Mouse (Mus musculus): ENCODE measurements around the gene Akap5. TPM values are rescaled to one million over a fixed set of nuclear protein-coding genes. Genes with fewer than 3 reads are reported as not detected.

Gene Akap5
- polyA plus RNA-seq, 1 experiment: 51.4 TPM

DNA sequence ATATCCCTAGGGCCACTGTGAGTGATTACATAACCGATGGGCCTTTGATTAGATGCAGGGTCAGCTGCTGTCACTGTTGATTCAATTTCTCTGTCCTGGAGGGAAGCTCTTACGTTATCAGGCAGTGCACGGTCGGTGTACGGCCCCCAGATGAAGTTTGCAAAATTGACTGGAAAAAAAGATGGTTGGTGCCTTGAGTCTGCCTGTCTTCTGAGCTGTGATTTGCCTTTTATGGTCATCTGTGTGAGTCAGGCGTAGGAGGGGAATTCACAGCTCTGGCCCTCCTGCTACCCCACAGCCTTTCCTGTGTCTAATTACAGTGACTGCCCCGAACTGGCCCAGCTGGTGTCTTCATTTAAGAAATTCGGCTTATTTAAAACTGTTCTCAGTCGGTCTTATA lies 16.7 kb upstream of the Akap5 start:
- H3K4me3 ChIP-seq (ENCODE audit: insufficient read depth, low read length): no peak overlapping the region
- H3K4me1 ChIP-seq (ENCODE audit: control insufficient read depth, insufficient read depth, low read length): peaks cover 6% of the 10 kb centered on the region
- TF ChIP-seq POLR2A (IDR thresholded peaks at IDR 0.05; ENCODE audit: extremely low read depth, insufficient read depth, low read length) (no peak), CTCF (IDR thresholded peaks at IDR 0.05; ENCODE audit: extremely low read depth, insufficient read depth, low read length) (no peak)
- H3K27ac ChIP-seq (ENCODE audit: insufficient read depth, low read length): 0 out of 2 replicates have a peak overlapping the region, but pooled peaks have one; percentile 9

DNA sequence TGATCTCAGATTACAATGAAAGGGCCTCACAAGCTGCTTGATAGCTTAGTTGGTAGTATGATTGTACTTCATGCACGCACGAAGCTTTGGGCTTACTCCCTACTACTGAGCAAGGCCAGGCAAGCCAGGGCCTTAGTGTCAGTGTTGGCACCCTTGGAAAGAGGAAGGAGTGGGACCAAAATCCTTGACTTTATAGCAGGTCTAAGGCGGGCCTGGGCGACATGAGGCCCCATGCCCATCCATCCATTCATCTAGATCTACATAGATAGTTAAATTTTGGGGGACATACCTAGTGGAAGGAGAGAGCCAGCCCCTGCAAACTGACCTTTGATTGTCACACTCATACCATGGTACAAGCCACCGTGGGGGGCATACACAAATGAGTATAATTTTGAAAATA lies 16.3 kb upstream of the Akap5 start:
- Histone ChIP-seq H3K4me3 (ENCODE audit: insufficient read depth, low read length) (no peak overlapping the region), H3K4me1 (ENCODE audit: control insufficient read depth, insufficient read depth, low read length) (peaks cover 6% of the 10 kb centered on the region), H3K27ac (ENCODE audit: insufficient read depth, low read length) (0 out of 2 replicates have a peak overlapping the region, but pooled peaks have one; percentile 14)
- TF ChIP-seq POLR2A (IDR thresholded peaks at IDR 0.05; ENCODE audit: extremely low read depth, insufficient read depth, low read length) (no peak), CTCF (IDR thresholded peaks at IDR 0.05; ENCODE audit: extremely low read depth, insufficient read depth, low read length) (no peak)

DNA sequence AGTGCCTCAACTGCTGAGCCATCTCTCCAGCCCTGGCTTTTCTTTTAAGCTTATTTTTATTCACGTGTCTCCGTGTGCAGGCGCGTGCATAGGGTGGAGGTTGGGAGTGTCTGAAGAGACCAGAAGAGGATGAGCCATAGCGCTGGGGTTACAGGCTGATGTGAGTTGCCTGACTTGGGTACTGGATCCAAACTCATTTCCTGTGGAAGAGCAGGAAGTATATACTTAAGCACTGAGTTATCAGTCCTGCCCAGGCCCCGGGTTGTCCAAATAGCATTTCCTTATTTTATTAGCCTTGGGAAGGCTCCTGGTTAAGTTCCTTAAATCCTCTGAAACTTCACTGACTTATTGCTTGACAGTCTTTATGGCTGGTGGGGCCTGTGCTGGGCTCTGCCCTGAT lies 14.7 kb upstream of the Akap5 start:
- Histone ChIP-seq H3K27ac (ENCODE audit: insufficient read depth, low read length) (no peak overlapping the region), H3K4me1 (ENCODE audit: control insufficient read depth, insufficient read depth, low read length) (peaks cover 6% of the 10 kb centered on the region), H3K4me3 (ENCODE audit: insufficient read depth, low read length) (no peak overlapping the region)
- no peak for TF ChIP-seq POLR2A (IDR thresholded peaks at IDR 0.05; ENCODE audit: extremely low read depth, insufficient read depth, low read length)
- TF ChIP-seq CTCF (IDR thresholded peaks at IDR 0.05; ENCODE audit: extremely low read depth, insufficient read depth, low read length): no peak

DNA sequence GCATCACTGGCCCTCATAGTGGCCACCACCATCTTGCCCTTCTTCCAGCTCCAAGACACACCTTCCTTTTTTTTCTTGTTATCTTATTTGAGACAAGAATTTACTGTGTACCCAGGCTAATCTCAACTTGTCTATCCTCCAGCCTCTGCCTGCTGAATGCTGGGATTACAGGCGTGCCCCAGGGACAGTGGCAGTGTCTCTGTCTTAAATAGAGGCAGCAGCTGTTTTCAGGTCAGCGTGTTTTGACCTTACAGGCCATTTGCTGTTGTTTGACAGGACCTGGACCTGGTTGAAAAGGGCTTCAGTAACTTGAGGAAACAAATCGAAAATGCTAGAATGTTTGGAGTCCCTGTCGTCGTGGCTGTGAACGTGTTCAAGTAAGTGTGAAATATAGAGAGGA lies 14.1 kb upstream of the Akap5 start:
- peaks cover 6% of the 10 kb centered on the region for H3K4me1 ChIP-seq (ENCODE audit: control insufficient read depth, insufficient read depth, low read length)
- TF ChIP-seq POLR2A (IDR thresholded peaks at IDR 0.05; ENCODE audit: extremely low read depth, insufficient read depth, low read length) (no peak), CTCF (IDR thresholded peaks at IDR 0.05; ENCODE audit: extremely low read depth, insufficient read depth, low read length) (no peak)
- no peak overlapping the region for H3K27ac ChIP-seq (ENCODE audit: insufficient read depth, low read length)
- no peak overlapping the region for H3K4me3 ChIP-seq (ENCODE audit: insufficient read depth, low read length)

DNA sequence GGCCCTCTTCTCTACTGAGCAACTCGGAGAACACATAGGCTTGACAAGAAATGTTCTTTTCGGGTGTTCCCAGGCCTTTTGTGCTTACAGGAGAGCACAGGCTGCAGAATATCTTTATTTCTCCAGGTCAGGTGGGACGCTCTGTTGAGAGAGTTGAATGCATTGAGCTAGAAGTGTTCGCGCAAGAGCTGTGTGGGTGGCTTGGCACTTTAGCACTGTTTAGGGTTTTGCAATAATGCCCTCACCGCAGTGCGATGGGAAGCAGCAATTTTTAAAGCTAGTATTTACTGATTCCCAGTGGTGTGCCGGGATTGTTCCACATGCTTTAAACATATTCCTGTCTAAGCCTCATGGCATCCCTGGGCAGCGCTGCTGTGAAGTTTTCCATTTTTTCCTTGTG lies 13.5 kb upstream of the Akap5 start:
- Histone ChIP-seq H3K4me1 (ENCODE audit: control insufficient read depth, insufficient read depth, low read length) (peaks cover 6% of the 10 kb centered on the region), H3K4me3 (ENCODE audit: insufficient read depth, low read length) (no peak overlapping the region), H3K27ac (ENCODE audit: insufficient read depth, low read length) (no peak overlapping the region)
- TF ChIP-seq CTCF (IDR thresholded peaks at IDR 0.05; ENCODE audit: extremely low read depth, insufficient read depth, low read length) (no peak), POLR2A (IDR thresholded peaks at IDR 0.05; ENCODE audit: extremely low read depth, insufficient read depth, low read length) (no peak)

DNA sequence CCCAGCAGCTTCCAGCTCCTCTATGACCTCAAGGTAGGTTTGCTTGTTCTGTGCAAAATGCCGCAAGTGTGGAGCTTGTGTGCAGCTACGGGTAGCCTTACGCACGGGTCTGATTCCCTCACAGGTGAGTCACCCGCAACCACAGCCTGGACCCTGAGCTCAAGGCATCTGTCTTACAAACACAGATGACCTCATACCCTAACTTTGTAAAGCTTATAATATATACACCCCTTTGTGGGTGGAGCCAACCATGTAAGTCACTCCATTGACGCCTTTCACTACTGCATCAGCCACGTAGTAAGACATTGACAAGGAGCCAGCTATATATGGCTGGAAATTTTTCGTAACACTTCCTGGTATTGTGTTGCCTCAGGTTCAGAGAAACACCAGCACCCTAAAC lies 12.7 kb upstream of the Akap5 start:
- H3K4me1 ChIP-seq (ENCODE audit: control insufficient read depth, insufficient read depth, low read length): peaks cover 4% of the 10 kb centered on the region
- H3K27ac ChIP-seq (ENCODE audit: insufficient read depth, low read length): no peak overlapping the region
- TF ChIP-seq POLR2A (IDR thresholded peaks at IDR 0.05; ENCODE audit: extremely low read depth, insufficient read depth, low read length): no peak
- no peak for TF ChIP-seq CTCF (IDR thresholded peaks at IDR 0.05; ENCODE audit: extremely low read depth, insufficient read depth, low read length)
- no peak overlapping the region for H3K4me3 ChIP-seq (ENCODE audit: insufficient read depth, low read length)

DNA sequence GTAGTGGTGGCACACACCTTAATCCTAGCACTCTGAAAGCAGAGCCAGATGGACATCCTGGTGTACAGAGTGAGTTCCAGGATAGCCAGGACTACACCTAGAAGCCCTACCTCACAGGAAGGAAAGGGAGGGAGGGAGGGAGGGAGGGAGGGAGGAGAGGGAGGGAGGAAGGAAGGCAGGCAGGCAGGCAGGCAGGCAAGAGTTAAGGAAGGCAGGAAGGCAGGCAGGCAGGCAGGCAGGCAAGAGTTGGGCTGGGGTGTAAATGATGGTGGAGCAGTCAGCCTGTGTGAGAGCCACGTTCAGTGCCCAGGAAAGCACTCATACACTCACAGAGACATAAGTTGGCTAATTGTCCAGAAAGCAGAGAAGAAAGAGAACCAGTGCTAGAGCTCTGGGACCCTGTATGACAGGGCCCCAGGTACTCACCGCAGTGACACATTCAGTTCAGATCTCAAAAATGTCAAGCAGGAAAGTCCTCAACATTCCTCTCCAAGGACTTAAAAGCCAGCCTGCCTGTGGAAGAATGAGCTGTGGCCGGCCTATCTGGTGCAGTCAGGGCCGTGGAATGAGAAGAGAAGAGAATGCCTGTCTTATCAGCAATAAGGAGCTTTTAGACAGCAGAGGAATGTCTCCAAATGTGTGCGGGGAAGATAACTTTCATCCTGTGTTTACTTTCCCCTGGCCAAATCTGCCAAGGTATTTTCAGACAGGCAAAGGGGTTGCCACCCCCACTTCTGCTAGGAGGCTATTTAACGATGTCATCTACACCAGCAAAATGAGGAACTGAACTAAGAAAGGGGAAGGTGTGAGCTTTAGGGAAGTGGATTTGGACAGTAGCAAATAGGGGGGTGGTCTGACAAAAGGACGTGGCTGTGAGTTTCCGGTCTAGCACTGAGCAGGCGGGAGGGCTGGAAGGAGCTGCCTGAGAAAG lies 6.1 kb upstream of the Akap5 start:
- H3K4me1 ChIP-seq (ENCODE audit: control insufficient read depth, insufficient read depth, low read length): no peaks in the 10 kb centered on the region
- no peak overlapping the region for H3K4me3 ChIP-seq (ENCODE audit: insufficient read depth, low read length)
- TF ChIP-seq POLR2A (IDR thresholded peaks at IDR 0.05; ENCODE audit: extremely low read depth, insufficient read depth, low read length): no peak
- no peak for TF ChIP-seq CTCF (IDR thresholded peaks at IDR 0.05; ENCODE audit: extremely low read depth, insufficient read depth, low read length)
- H3K27ac ChIP-seq (ENCODE audit: insufficient read depth, low read length): no peak overlapping the region

DNA sequence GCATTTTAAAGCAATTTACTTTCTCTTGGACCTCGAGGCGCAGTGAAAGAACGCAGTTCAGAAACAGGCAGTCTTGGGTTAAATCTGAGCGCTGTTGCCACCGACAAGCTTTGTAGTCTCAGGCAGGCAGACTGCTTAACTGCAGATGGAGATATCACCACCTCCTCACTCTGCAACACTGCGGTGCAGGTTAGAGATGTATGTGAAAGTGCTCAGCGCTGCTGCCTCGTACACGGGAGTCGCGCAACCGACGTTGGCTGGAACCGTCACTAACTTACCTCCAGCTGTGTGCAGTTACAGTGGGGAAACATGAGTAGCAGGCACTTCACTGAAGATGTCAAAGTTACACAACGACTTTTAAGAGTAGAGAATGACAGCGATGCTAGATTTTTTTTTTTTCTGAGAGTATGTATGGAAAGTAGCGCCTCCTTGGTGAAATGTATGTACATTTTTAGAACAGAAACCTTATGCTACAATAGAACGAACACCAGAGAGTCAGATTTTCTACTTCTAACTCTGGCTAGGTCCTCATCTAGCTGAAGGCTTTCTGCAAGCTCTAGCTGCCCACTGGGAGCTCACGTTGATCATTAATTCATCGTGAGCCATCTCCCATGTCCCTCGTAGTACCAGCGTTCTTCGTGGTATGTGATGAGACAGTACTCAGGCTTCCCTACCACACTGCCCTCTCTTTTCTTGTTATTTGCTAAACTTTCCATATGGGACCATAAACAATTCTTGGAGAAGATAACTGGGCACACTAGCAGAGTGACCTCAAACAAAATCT lies 1.9 kb downstream of the Akap5 start:
- peak overlapping the region; percentile 52; the same call in 1 of the 2 replicates for H3K27ac ChIP-seq (ENCODE audit: insufficient read depth, low read length)
- TF ChIP-seq CTCF (IDR thresholded peaks at IDR 0.05; ENCODE audit: extremely low read depth, insufficient read depth, low read length) (no peak), POLR2A (IDR thresholded peaks at IDR 0.05; ENCODE audit: extremely low read depth, insufficient read depth, low read length) (peak; percentile 41)
- peaks cover 2% of the 10 kb centered on the region; the same call in 1 of the 2 replicates for H3K4me1 ChIP-seq (ENCODE audit: control insufficient read depth, insufficient read depth, low read length)
- peak overlapping the region; percentile 57 for H3K4me3 ChIP-seq (ENCODE audit: insufficient read depth, low read length)

DNA sequence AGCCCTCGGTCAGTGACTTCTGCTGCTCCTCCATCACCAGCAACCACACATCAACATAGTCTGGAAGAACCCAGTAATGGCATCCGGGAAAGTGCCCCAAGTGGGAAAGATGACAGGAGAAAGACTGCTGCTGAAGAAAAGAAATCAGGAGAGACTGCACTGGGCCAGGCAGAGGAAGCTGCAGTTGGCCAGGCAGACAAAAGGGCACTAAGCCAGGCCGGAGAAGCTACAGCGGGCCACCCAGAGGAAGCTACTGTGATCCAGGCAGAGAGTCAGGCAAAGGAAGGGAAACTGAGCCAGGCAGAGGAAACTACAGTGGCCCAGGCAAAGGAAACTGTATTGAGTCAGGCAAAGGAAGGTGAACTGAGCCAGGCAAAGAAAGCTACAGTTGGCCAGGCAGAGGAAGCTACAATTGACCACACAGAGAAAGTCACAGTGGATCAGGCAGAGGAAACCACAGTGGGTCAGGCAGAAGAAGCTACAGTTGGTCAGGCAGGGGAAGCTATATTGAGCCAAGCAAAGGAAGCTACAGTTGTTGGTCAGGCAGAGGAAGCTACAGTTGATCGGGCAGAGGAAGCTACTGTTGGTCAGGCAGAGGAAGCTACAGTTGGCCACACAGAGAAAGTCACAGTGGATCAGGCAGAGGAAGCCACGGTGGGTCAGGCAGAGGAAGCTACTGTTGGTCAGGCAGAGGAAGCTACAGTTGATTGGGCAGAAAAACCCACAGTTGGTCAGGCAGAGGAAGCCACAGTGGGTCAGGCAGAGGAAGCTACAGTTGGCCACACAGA lies 4.1 kb downstream of the Akap5 start:
- no peak overlapping the region for H3K27ac ChIP-seq (ENCODE audit: insufficient read depth, low read length)
- H3K4me3 ChIP-seq (ENCODE audit: insufficient read depth, low read length): no peak overlapping the region
- TF ChIP-seq POLR2A (IDR thresholded peaks at IDR 0.05; ENCODE audit: extremely low read depth, insufficient read depth, low read length): no peak
- no peak for TF ChIP-seq CTCF (IDR thresholded peaks at IDR 0.05; ENCODE audit: extremely low read depth, insufficient read depth, low read length)
- peaks cover 2% of the 10 kb centered on the region; the same call in 1 of the 2 replicates for H3K4me1 ChIP-seq (ENCODE audit: control insufficient read depth, insufficient read depth, low read length)
